11 mouse cellular contexts compared by ENCODE assay signal in genomic region chr12:105862607-105863006, GRCm38 (mm10).
DNase-seq lines count a peak whose midpoint lies in the region; ATAC-seq and TF ChIP-seq lines count a peak whose summit lies in the region.
"Had no signal": no experiment of that assay in that cellular context is flagged by ENCODE, and none has a peak within 500 bp of the region (broad histone marks: within the 10 kb centered on the region; RNA-seq: fewer than 3 reads in every experiment).

No protein-coding gene starts in this region.

- no peaks in the 10 kb centered on the region for H3K36me3 ChIP-seq in kidney, postnatal 0 days (ENCODE audit: insufficient read depth, low read length)
- H3K36me3 ChIP-seq in ES-E14 (ENCODE audit: control insufficient read depth, insufficient read depth, low read length, poor library complexity, severe bottlenecking), result no peaks in the 10 kb centered on the region
- no peaks in the 10 kb centered on the region for H3K36me3 ChIP-seq in forebrain, embryonic 15.5 days
- H3K36me3 ChIP-seq: embryonic facial prominence, embryonic 12.5 days had no signal

- no peak overlapping the region for H3K4me2 ChIP-seq in kidney, postnatal 0 days (ENCODE audit: low read length)
- no peak overlapping the region for H3K4me2 ChIP-seq in forebrain, embryonic 15.5 days (replicated peaks)
- H3K4me2 ChIP-seq: embryonic facial prominence, embryonic 12.5 days had no signal

- in situ Hi-C loops in ES-E14 (cut with MboI; ENCODE audit: low sequenced_read_pairs in 2 of 2, unreplicated experiment in 2 of 2), result no loop called here

- no peaks in the 10 kb centered on the region for H3K27me3 ChIP-seq in kidney, postnatal 0 days (ENCODE audit: insufficient read depth, low read length)
- no peaks in the 10 kb centered on the region for H3K27me3 ChIP-seq in forebrain, embryonic 15.5 days
- H3K27me3 ChIP-seq: embryonic facial prominence, embryonic 12.5 days had no signal

- intact Hi-C loops in heart, postnatal 25 days (cut with DNase I), result no loop called here

- H3K27ac ChIP-seq in kidney, postnatal 0 days, result no peak overlapping the region
- no peak overlapping the region for H3K27ac ChIP-seq in ES-E14 (ENCODE audit: insufficient read depth, low read depth, low read length, poor library complexity, severe bottlenecking)
- peak overlapping the region; percentile 56 for H3K27ac ChIP-seq in forebrain, embryonic 15.5 days (replicated peaks)
- H3K27ac ChIP-seq: embryonic facial prominence, embryonic 12.5 days had no signal

- no peaks in the 10 kb centered on the region for H3K4me1 ChIP-seq in kidney, postnatal 0 days (replicated peaks; ENCODE audit: insufficient read depth, low read length)
- peaks cover 0 to 7% of the 10 kb centered on the region in 2 experiments; a peak in 2 of 4 replicates for H3K4me1 ChIP-seq in ES-E14 (ENCODE audit: control insufficient read depth in 2 of 2, insufficient read depth in 2 of 2, low read length in 2 of 2, poor library complexity in 1 of 2)
- H3K4me1 ChIP-seq in forebrain, embryonic 15.5 days, result peaks cover 18% of the 10 kb centered on the region

- 0 out of 2 replicates have a peak, but pooled peaks have one; percentile 20 for ATAC-seq in kidney, postnatal 0 days (replicated peaks; ENCODE audit: low FRiP score, low read depth)
- peak; percentile 53; the same call in 1 of the 2 replicates for ATAC-seq in forebrain, embryonic 15.5 days (replicated peaks)
- no peak for ATAC-seq in activated CD4-positive, CD25-positive, alpha-beta regulatory T cell, adult 4 months

- H3K9ac ChIP-seq in kidney, postnatal 0 days (ENCODE audit: low read depth, low read length), result no peak overlapping the region
- no peak overlapping the region for H3K9ac ChIP-seq in ES-E14 (ENCODE audit: insufficient read depth, low read depth, low read length, poor library complexity, severe bottlenecking)
- no peak overlapping the region for H3K9ac ChIP-seq in forebrain, embryonic 15.5 days (replicated peaks)
- H3K9ac ChIP-seq: embryonic facial prominence, embryonic 12.5 days had no signal

- no peak for DNase-seq in kidney, postnatal 0 days (ENCODE audit: low spot score)
- DNase-seq in kidney, adult 9 months, result no peak
- DNase-seq in ES-E14 (ENCODE audit: low read depth, low spot score), result no peak
- DNase-seq in cerebellum, adult 18-20 months, result peak; percentile 49 to 60
- DNase-seq in layer of hippocampus, postnatal 14 days (ENCODE audit: low spot score in 2 of 2), result no peak
- no peak for DNase-seq in heart, postnatal 25 days (ENCODE audit: low spot score)
- DNase-seq: adrenal gland, adult 2 months; kidney, adult 2 months had no signal

- TF ChIP-seq CTCF in kidney, postnatal 0 days (IDR thresholded peaks at IDR 0.05; ENCODE audit: low read depth), result no peak

- 69% methylated on average over 22 of the region's 22 CpGs for WGBS in kidney, postnatal 0 days
- 67% methylated on average over 22 of the region's 22 CpGs for WGBS in forebrain, embryonic 15.5 days

- H3K4me3 ChIP-seq in kidney, postnatal 0 days (replicated peaks; ENCODE audit: low read depth, low read length), result no peak overlapping the region
- H3K4me3 ChIP-seq in ES-E14 (ENCODE audit: insufficient read depth in 1 of 2, low read depth in 1 of 2, low read length in 2 of 2, poor library complexity in 1 of 2, severe bottlenecking in 1 of 2), result peak overlapping the region; percentile 27 to 50
- H3K4me3 ChIP-seq in forebrain, embryonic 15.5 days, result no peak overlapping the region
- H3K4me3 ChIP-seq: embryonic facial prominence, embryonic 12.5 days had no signal

- H3K9me3 ChIP-seq in kidney, postnatal 0 days (replicated peaks; ENCODE audit: low read length), result no peaks in the 10 kb centered on the region
- H3K9me3 ChIP-seq in ES-E14 (ENCODE audit: control insufficient read depth, insufficient read depth, low read depth, low read length), result no peaks in the 10 kb centered on the region
- no peaks in the 10 kb centered on the region for H3K9me3 ChIP-seq in forebrain, embryonic 15.5 days
- H3K9me3 ChIP-seq: embryonic facial prominence, embryonic 12.5 days had no signal

TF ChIP-seq in ES-E14, 5 proteins besides CTCF, POLR2A, EP300 and RAD21:
- no peak for TF ChIP-seq HCFC1 (IDR thresholded peaks at IDR 0.05; ENCODE audit: borderline replicate concordance, insufficient read depth, low read length)
- TF ChIP-seq ZNF384 (IDR thresholded peaks at IDR 0.05; ENCODE audit: low read depth, low read length), result no peak
- no peak for TF ChIP-seq CHD2 (IDR thresholded peaks at IDR 0.05; ENCODE audit: low read depth, low read length)
- TF ChIP-seq MAFK (IDR thresholded peaks at IDR 0.05; ENCODE audit: insufficient read depth, low read depth, low read length), result no peak
- no peak for TF ChIP-seq ZC3H11A (IDR thresholded peaks at IDR 0.05; ENCODE audit: borderline replicate concordance, low read depth, low read length)

Comparison
In these comparisons a context has a peak if more than half of its experiments do, and no peak if none do; other contexts are left out.
1. DNase-seq: peak in cerebellum, adult 18-20 months (2 of 2); none in kidney, postnatal 0 days (single experiment), kidney, adult 9 months (single experiment), ES-E14 (single experiment), layer of hippocampus, postnatal 14 days (0 of 2) and heart, postnatal 25 days (single experiment).
2. H3K4me3 ChIP-seq: peak in ES-E14 (2 of 2); none in kidney, postnatal 0 days (single experiment) and forebrain, embryonic 15.5 days (single experiment).